Mouse (Mus musculus) liver, embryonic 14.5 days (tissue): ENCODE results near the gene Snrpd3.

Source experiments
- CTCF ChIP-seq: IDR thresholded peaks from 2 replicates; pipeline ENCODE4 v1.5.1; 2016; ENCODE audit warnings: antibody characterized with exemption, low read depth, control low read depth
- EP300 ChIP-seq: IDR thresholded peaks from 2 replicates; pipeline ENCODE4 v1.6.1; 2016; ENCODE audit warnings: antibody characterized with exemption, low read depth

DNA sequence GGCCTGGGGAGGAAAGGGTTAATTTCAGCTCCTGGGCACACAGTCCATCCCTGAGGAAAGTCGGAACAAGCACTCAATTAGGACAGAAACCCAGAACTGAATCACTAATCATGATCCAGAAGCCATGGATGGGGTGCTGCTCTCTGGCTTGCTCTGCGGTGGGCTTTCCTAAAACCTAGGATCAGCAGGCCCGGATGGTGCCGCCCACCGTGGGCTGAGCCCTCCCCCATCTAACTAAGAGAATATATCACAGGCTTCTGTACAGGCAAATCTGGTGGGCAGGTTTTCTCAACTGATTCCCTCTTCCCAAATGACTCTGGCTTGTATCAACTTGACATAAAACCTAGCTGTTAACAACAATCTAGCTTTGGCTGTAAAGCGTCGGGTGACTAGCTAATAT lies 30.6 kb downstream of the Snrpd3 start:
- TF ChIP-seq EP300 (no peak), CTCF (no peak)
